Mouse (Mus musculus): ENCODE results near the gene Ntrk3.
A peak's percentile ranks its signal among the peaks of the same experiment; 100 is the strongest.

Gene Ntrk3

DNA sequence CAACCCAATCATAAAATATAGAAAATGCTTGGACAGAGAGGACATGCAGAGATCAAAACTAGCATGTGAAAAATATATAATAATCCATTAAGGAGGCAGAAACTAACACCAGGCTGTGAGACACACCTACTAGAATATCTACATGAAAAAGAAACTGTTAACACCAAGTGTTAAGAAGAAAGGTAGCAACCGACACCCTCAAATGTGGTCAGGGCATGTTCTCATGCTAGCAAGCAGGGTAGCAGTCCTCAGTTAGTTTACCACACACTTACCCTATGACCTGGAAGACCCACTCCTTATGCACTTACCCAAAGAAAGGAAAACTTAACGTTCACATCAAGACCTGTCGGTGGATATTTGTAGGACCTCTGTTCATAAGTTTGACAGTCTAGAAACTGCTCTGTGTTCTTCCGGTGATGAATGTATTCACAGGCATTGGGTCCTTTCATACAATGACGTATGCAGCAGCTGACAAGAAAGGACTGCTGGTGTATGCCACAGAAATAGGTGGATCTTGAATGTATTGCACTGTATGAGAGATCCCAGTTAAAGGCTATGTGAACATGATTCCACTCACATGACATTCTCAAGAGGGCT, at the start of gene Ntrk3:
Gene Ntrk3 (minus strand): TSS at position 399 of the 597 bp plus-strand sequence.
- DNase-seq = no peak

DNA sequence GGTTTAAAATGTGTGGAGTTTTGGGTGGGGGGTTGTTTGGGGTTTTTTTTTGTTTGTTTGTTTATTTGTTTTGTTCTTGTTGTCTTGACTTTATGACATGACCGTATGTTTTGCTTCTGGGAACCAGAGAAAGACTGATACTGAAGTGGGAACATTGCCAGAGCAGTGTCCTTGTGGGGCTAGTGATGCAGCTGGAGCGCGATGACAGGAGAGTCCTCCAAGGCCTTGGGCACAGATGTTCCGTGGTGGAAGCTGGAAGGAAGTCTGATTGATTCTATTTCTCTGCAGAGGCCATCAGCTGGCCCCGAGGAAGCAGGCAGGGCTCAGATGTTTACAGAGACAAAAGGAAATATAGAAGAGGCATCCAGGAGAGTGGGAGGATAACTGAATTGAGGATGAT, 48.1 kb upstream of the Ntrk3 start:
- no peak for DNase-seq

DNA sequence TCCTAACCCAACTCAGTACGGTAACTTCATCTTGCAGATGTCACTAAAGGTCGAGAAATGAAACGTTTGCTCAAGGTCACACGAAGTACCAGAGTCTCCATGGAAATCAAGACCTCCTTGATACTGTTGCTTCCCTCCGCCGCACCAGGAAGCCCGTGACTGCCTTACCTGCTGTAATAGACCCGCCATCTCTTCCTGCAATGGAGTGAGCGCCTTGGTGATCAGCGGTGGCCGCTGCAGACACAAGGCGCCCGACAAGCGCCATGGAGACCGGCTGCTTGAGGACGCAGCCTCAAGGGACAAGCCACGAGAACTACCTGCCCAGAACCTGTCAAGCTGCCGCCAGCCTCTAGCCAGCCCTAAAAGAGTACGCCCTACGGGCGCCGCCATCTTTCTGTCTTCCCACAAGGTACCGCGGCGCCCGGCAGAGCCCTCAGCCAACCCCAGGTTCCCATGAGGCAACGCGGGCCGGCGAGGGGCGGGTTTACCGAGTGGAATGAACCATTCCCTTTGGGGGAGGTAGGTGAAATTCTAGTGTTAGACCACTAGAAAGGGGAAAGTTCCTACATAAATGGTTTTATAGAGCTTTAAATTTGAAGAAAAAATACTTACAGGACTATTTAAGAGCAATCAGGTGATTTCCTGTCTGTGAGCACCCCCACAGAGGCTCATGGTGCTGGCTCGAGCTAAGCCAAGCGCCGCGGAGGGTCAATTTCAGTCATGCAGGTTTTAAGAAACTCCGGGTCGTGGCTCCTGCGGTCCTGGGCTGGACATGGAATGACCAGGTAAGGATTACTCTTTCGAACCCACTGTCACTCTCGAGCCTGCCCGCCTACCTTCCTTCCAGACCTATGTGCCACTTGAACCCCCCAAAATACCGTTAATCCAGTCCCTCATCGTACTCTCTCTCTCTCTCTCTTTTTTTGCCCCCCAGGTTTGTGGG, 45.1 kb upstream of the Ntrk3 start, which contains the start of the genes Mrps11 and Mrpl46:
Gene Mrps11 (plus strand): TSS at position 481 of the 943 bp plus-strand sequence.
Gene Mrpl46 (minus strand): TSS at position 893 of the 943 bp plus-strand sequence.
- DNase-seq = peak; percentile 84

DNA sequence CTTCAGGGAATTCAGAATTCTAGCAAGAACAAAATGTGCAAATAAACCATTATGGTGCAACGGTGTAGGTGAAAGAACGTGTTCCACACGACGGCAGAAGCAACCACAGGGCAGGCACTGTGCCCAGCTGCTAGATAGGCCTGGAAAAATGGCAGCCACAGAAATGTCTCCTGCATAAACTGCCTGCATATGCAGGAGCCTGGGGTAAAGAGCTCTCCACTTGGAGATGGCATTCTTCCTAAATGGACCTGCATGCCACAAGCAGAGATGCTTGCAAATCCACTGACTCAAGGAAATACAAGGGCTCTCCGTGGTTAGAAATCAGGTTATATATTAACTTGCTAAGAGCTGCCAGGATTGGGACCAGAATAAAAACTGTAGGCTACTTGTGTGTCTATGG, 40.9 kb upstream of the Ntrk3 start:
- no peak for DNase-seq

DNA sequence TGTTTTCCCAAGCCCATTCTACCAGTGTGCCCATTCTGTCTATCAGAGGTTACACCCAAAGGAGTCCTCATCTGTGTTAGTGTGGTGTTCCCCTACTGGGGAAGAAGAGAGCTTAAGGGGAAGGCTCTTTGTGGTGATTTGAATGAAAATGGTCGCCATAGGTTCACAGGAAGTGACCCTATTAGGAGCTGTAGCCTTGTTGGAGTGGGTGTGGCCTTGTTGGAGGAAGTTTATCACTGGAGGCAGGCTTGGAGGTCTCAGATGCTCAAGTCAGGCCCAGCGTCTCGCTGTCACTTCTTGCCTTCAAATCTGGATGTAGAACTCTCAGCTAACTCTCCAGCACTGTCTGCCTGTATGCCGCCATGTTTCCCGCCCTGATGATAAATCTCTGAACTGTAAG, 33.1 kb upstream of the Ntrk3 start:
- DNase-seq = no peak

DNA sequence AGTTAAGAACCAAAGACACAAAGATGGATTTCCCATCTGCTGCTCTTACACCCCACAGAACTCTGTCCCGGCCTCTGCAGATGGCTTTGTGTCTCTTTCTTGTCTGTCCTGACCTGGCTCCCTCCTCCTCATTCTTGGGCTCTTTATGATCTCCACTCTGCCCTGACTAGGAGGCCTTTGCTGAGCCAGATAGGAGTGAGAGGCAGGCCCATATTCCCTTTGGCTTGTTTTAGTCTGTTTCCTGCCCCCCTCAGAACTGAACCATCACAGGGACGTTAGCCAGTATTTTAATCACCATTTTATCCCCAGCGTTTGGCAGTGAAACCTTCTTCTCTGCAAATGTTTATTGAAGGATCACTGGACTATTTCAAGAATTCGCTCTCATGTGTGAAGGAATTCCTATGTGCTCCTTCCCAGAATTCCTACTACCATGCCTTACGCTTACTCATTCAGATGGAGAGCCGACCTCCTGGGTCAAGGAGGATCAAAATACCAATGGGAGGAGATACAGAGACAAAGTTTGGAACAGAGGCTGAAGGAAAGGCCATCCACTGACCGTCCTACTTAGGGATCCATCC, 31.4 kb upstream of the Ntrk3 start:
- no peak for DNase-seq

DNA sequence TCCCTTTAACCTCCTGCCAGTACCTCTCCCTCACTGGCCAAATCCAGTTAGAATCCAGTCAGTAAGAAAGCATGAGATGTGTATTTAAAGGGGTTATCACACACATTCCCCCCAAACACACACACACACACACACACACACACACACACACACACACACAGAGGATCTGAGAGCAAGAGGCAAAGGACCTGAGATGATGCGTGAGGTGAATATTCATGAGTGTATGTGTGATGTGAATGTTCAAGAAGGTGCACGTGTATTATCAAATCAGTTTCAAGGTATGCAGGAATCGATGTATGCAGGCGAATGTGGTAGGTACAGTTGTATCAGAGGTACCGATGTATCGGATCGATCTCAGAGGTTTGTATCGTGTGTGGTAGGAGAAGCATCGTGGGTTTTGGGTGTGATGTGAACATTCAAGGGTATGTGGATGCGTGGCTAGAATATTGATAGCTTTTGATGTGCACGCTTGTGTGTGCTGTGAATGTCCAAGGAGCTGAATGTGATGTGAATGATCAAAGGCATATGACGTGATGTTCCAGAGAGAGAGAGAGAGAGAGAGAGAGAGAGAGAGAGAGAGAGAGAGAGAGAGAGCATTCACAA, 30.2 kb upstream of the Ntrk3 start:
- DNase-seq = no peak

DNA sequence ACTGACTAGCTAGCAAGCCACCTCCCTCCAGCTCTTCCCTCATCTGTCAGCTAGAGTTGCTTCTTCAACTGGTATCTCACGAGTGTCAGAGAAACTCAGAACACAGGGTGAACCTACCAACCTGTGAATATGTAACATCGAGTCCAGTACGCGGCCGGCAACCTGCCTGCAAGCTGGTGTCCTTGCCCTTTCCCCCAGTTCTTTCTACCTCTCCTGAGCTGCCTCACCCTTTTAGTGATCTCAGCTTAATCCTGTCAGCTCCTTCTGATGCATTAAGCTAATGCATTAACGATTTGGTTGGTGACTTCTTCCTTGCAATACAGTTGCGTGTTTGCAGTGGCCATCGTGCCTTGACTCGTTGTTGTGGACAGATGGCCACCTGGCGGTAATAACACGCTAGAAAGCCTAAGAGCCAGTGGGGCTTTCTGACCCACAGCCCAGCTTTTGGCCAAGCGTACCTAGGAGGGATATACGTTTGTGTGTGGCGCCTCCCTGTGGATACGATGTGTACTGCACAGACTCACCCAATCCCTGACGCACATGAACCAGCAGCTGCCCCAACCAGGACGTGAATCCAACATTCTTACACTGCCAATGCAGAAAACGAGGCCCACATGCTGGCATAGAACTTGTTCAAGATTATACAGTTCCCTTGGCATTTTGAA, 28.3 kb upstream of the Ntrk3 start:
- peak; percentile 86 for DNase-seq

DNA sequence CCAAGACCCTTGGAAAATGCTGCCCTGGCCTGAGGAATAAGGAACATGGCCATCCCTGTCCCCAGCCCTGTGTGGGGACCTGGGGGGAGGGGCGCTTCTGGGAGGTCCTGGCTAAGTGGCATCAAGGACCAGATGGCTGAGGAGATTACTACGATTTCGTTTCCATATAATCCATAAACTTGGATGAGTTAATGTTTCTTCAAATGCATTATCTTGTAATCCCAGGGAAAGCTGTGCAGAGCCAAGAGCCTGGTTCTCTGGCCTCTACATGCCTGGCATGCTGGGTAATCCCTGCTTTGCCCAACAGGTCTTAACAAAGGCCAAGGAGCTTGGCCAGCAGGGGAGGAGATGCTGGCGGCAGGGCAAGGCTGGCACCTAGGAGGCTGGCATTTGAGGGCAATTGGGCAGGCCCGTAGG, 27.4 kb upstream of the Ntrk3 start:
- DNase-seq = peak; percentile 64

DNA sequence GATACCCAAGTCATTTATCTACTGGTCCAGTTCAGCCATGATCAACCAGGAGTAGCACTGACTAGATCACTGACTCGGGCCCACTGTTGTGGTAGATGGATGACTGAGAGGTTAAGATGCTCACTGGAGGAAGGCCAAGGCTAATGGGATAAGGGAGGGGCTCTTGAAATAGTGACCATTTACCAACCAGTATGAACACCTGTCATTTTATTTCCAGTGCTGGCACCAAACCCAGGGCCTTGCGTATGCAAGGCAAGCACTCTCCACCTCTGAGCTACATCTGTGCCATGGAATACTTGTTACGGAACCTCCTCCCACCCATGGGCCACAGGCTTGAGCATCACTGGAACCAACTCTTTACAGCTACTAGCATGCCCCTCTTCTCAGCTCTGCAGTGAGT, 26.0 kb upstream of the Ntrk3 start:
- DNase-seq = no peak

DNA sequence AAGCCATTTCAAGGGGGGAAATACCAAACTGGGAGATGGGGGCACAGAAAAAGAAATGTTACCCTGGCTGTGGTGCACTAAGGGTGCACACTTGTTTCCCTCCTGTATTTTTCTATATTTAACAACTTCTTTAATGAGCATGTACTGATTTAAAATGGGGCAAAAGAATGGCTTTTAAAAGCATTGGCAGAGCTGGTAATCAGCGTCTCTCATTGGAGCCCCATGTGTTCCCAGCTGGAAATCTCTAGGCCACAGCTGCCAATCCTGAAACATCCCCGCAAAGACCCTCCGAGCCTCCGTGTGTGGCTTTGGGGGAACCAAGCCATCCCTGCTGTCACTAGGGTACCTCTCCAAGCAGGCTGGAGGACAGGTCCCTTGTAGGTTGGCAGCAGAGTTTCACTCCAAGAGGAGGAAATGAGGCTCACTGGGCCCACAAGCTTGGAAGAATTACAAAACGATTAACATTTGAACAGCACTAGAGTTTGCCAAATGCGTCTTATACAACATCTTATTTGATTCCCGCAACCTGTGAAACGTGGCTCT, 16.7 kb upstream of the Ntrk3 start:
- DNase-seq = no peak

DNA sequence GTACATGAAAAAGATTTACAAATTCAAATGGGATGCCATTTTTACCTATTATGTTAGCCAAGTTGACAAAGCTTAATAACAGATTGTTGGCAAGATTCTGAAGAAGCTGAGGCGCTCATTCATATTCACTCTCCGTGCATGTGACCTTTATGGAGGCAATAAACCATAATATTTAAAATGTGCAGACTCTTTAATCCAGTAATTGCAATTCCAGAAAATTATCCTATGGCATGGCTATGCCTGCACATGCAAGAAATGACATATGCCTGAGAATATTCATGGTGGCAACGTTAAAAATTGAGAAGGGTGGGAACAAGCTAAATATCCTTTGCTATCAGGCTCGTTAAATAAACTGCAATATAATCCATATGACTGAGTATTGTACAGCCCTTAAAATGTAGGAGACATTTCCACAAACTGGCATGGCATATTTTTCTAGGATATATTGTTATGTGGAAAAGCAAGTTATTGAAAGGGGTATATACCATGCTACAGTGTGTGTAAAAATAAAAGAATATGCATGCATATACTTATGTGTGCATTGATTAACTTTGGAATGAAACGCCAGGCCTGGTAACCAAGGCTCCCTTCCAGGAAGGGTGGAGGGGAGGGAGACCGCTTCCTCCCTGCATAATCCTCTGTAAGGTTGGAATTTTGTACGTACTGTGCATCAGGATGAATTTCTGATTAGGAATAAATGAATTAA, 16.1 kb upstream of the Ntrk3 start:
- DNase-seq = no peak

DNA sequence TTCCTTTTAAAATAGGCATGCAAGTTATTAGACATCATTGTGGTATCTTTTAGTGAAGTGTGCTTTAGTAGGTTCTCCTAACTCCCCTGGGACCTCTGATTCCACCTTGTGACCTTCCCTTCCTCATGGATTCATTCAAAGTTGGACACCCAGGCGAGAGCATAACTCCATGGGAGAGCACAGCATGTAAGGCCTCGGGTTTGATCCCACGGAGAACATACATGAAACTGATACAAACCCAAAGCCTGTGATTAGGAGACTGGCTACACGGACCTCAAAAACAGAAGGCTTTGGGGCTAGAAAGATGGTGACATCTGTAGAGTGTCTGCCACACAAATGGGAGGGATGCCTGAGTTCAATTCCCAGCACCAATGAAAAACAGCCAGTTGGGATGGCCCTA, 15.1 kb upstream of the Ntrk3 start:
- DNase-seq = no peak

DNA sequence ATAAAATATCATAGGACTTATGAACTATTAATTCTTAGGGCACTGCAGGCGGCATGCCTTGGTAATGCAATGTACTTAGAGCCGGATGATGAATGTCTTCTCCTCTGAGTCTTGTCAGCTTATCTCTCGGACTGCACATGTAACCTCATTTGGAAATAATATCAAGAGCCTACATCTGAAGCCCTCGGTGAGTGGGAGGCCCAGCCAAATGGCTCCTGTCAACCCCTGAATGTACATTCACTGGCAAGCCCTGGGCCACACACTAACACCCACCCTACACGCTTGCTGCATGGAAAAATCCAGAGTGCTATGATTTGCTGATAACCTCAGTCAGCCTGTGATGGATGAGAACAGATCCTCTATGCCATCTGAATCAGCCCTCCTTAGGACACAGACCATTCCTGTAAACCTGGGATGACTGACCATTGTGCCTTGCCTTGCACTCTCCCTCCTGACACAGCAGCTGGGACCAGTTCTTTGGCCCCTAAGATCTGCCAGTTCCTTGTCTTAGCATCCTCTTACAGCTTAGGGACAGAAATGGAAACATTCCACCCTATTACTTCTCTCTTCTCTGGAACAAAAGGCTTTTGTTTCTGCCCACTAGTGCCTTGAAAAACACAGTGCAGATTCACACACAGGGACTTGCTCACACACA, 6.0 kb upstream of the Ntrk3 start:
- no peak for DNase-seq

DNA sequence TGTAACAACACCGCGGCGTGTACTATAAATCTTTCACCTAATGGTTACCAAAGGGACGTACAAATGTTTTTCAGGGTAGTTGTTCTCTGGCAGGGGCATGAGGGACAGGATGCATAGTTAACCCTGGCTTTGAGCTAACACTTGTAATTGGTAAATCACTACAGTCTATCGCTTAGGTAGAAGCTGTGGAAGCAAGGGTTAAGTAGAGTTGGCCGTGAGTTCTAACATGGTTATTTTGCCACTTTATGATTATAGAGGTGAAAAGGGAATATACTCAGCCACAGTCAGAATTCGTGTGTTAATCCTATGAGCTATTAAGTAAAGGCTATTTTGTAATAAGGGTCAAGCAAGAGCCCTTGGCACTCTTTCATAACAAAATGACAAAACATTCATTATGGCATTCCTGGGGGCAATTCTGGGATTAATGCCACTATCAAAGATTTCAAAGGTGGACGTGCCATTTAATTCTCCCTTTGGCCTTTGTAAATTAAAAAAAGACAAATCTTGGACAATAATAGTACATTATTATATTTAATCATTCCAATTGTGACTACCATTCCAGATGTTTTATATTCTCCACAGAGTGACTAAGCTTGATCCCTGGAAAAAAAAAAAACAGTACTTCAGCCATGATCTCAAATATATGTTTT, 1.7 kb upstream of the Ntrk3 start:
- DNase-seq = no peak

DNA sequence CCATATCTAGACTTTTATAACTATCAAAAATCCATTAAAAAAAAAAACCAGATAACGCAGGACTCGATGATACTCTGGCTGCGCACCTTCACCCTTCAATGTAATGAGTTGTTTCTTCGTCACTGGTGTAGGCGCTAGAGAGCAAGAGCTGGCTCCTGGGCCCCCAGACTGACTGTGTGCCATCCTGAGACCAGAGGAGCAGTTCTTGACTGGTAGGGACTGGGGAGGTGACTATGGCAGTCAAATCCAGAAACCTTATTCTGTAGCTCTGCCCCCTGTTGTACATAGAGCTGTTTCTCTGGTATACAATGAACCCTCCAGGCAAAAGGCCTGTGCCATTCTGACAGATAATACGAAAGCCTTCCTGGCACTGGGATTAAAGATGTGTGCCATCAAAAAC, 616 bp downstream of the Ntrk3 start:
- DNase-seq = no peak

DNA sequence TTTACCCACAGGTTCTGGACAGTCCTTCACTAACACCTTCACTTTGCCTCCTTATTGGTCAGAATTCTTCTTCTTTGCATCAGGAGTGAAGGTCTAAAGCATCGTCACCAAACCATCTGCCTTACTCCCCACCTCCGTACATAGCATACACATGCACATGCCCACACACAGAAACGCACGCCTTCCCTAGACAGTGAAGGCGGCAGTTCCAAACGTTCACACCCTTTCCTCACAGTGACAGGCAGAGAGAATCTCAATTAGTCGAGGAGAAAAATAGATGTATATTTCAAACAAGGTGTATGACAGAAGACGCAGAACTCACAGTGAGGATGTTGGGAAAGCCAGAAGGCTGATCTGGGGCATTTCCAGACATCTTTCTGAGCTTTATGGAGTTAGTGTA, 6.4 kb downstream of the Ntrk3 start:
- DNase-seq = no peak

DNA sequence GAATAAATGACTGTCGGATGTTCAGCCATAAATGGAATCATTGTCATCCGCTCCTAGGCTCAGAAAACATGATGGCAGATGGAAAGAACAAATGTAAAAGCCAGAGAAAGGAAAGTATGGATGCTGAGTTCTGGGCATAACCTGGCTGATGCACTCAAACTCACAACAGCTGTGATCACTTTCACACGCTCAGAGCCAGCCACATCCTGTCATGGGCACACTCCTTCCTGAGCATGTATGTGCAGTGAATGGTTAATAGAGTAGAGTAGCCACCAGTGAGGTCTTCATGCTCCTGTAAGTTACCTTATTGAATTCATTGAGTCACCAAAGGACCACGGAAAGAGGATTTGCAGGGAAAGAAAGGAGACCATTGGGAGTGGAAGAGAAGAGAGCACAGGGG, 13.2 kb downstream of the Ntrk3 start:
- DNase-seq = no peak

DNA sequence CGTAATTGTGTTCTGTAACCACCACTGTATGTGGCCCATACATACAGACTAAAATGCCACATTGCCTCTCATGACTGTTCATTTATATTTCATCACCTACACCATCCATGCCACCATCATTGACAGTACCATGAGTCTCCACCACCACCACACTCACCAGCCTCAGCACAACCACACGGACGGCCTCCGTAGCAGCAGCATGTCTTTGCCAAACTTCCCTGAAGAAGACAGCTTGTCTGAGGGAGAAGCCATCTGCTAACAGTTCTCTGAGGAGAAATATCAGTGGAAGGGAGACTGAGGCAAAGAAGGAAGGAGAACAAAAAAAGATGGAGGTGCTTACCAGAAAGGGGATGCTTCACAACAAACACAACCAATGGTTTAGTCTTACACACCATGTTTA, 15.8 kb downstream of the Ntrk3 start:
- DNase-seq = no peak

DNA sequence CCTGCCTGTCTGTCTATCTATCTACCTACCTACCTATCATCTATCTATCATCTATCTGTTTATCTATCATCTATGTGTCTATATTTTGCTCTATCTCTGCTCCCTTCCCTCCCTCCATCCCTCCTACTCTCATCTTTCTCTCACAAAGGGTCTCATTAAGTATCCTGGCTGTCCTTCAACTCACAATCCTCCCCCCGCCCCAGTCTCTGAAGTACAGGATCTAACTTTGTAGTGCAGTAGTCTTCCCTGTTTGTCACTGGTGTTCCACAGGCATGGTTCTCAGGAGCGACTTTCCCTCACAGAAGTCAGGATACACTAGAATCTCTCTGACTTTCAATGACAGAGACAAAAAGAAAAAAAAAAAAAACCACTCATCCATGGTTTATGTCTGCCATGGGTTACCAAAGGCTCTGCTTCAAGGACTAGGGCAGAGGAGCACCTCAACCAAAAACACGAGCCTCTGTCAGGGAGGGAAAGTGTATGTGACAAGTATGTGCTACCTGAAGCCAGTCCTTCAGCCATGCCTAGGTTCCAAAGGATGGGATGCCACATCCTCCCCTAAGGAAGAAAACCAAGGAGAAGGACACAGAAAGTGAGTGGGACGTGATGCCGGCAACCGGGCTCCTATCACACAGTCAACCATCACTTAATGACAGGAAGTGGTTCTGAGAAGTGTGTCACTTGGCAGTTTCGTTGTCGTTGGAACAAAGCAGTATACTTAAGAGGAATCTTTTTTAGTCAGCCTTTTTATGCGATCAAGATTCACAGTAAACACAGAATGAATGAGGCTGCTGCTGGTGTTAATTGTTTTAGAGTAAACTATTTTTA, 16.6 kb downstream of the Ntrk3 start:
- no peak for DNase-seq

Data from cerebellum, adult 11-12 months (tissue).